Mouse (Mus musculus): ENCODE measurements around the gene Intu. TPM values are rescaled to one million over a fixed set of nuclear protein-coding genes. Genes with fewer than 3 reads are reported as not detected.

Intu gene
- polyA plus RNA-seq (2015; fragmentation: Nextera tagmentation; extraction: Ambion mirVana) = 0.71 and 1.6 TPM in 2 replicates

GRCm38 (mm10) chr3:40531286-40532141 is at the start of gene Intu:
TSS of gene Intu (plus strand) at chr3:40531286.

GRCm38 (mm10) chr3:40708655-40709054 is 177.6 kb downstream of the Intu start, which contains the start of gene Slc25a31:
TSS of gene Slc25a31 (plus strand) at chr3:40708855.

DNA sequence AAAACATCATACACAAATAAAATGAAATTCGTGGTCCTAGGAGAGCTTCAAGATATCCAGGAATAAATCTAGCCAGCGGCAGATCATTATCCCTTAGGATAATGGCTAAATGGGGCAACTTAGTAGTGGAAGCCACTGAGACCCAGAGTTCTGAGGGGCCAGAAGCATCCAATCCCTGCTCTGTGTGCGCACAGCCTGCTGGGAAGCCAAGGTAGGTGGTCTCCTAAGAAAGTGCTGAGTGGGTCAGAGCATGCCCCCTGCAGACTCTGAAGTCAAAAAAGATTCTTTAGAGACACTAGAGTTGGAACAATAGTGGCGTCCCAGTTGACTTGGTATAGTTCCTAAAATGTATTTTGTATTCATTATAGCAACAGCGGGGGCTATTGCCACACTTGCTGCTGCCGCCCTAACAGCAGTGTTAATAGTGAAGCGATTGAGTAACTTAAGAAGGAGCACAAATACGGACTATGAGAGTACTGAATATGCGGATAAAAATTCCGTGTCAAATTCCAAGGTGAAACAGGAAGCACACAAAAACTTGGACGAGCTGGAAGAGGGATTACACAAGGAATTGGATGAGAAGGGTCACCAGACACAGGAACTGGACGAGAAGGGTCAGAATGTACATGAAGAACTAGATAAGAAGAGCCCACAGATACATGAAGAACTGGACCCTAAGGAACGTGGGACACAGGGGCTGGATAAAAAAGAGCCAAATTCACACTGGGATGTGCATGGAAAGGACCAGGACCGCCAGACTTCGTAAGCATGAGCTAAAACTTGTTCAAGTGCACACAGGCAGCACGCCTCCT is 213.1 kb downstream of the Intu start, which contains the start of gene Hspa4l:
TSS of gene Hspa4l (plus strand) at position 472 of the 812 bp plus-strand sequence.

Small RNAs within 50 kb of the gene (microRNA-seq; reads per million reads assigned to microRNA genes)
- not detected for gene Gm23810 (ENCODE audit: borderline replicate concordance, insufficient number of aligned reads)

Other genes starting within 250 kb of the Intu start
- gene Slc25a31, start 177.6 kb downstream of the Intu start, polyA plus RNA-seq (2015; fragmentation: Nextera tagmentation; extraction: Ambion mirVana) = 0.39 TPM in 1 of 2 replicates, not detected in the other
- gene Hspa4l, start 213.2 kb downstream of the Intu start, polyA plus RNA-seq (2015; fragmentation: Nextera tagmentation; extraction: Ambion mirVana) = 14.0 and 15.9 TPM in 2 replicates